Mouse (Mus musculus) bone marrow macrophage, adult 2 months (primary cell): ENCODE data around the gene Elac2. TPM values are rescaled to one million over a fixed set of nuclear protein-coding genes. Genes with fewer than 3 reads are reported as not detected.

ENCODE experiments used
- H3K27ac ChIP-seq: 2 replicates; pipeline ENCODE4 v1.5.1; 2012; ENCODE audit warnings: low read depth, low read length; ENCODE audit not compliant: insufficient read depth
- H3K4me1 ChIP-seq: 2 replicates; pipeline ENCODE4 v1.6.1; 2012; ENCODE audit warnings: low read length; ENCODE audit not compliant: control insufficient read depth, insufficient read depth
- H3K4me3 ChIP-seq: 2 replicates; pipeline ENCODE4 v1.5.1; 2012; ENCODE audit warnings: mild to moderate bottlenecking, low read length, moderate library complexity; ENCODE audit not compliant: insufficient read depth
- CTCF ChIP-seq: IDR thresholded peaks from 2 replicates; pipeline ENCODE4 v1.5.1; 2012; ENCODE audit warnings: low read depth, mild to moderate bottlenecking, low read length, moderate library complexity
- POLR2A ChIP-seq: IDR thresholded peaks from 2 replicates; pipeline ENCODE4 v1.6.1; 2012; ENCODE audit warnings: mild to moderate bottlenecking, low read depth, low read length, borderline replicate concordance
- polyA plus RNA-seq: library from polyadenylated mRNA; stranded (reverse); fragments of >200 nt; gene quantifications from 2 replicates; pipeline ENCODE4 v1.2.4, GENCODE M21; 2012; ENCODE audit not compliant: missing spikeins, insufficient read depth, insufficient read length

The Elac2 gene
- 9.1 and 9.4 TPM in 2 replicates for polyA plus RNA-seq

- TF ChIP-seq POLR2A = no peak
- Histone ChIP-seq H3K4me1 (peaks cover 11% of the 10 kb centered on the region), H3K4me3 (peak within 1 kb of the TSS; percentile 80), H3K27ac (no peak within 1 kb of the TSS)
Observed at GRCm38 (mm10) chr11:64978720-64979488, at the start of gene Elac2. Elac2 (plus strand) TSS chr11:64979038.

GRCm38 (mm10) chr11:64929130-64929529 lies 49.7 kb upstream of the Elac2 start:
- TF ChIP-seq POLR2A (no peak), CTCF (no peak)
- Histone ChIP-seq H3K4me1 (no peaks in the 10 kb centered on the region), H3K27ac (no peak overlapping the region), H3K4me3 (no peak overlapping the region)

GRCm38 (mm10) chr11:64931060-64931770 lies 47.6 kb upstream of the Elac2 start:
- no peak overlapping the region for H3K4me3 ChIP-seq
- no peaks in the 10 kb centered on the region for H3K4me1 ChIP-seq
- no peak overlapping the region for H3K27ac ChIP-seq
- TF ChIP-seq POLR2A (no peak), CTCF (no peak)

- H3K4me3 ChIP-seq = no peak overlapping the region
- no peak overlapping the region for H3K27ac ChIP-seq
- no peak for TF ChIP-seq CTCF
- no peak for TF ChIP-seq POLR2A
- no peaks in the 10 kb centered on the region for H3K4me1 ChIP-seq
Observed at GRCm38 (mm10) chr11:64937226-64937625, 41.6 kb upstream of the Elac2 start.

- H3K4me3 ChIP-seq = no peak overlapping the region
- no peak overlapping the region for H3K27ac ChIP-seq
- no peaks in the 10 kb centered on the region for H3K4me1 ChIP-seq
- TF ChIP-seq CTCF (no peak), POLR2A (no peak)
Observed at GRCm38 (mm10) chr11:64941193-64941592, 37.6 kb upstream of the Elac2 start.

- TF ChIP-seq POLR2A (no peak), CTCF (no peak)
- Histone ChIP-seq H3K4me1 (no peaks in the 10 kb centered on the region), H3K4me3 (no peak overlapping the region), H3K27ac (no peak overlapping the region)
Observed at GRCm38 (mm10) chr11:64949782-64950181, 29.1 kb upstream of the Elac2 start.

GRCm38 (mm10) chr11:64956962-64957729 lies 21.7 kb upstream of the Elac2 start:
- Histone ChIP-seq H3K4me1 (no peaks in the 10 kb centered on the region), H3K4me3 (no peak overlapping the region), H3K27ac (no peak overlapping the region)
- TF ChIP-seq CTCF = no peak
- no peak for TF ChIP-seq POLR2A

GRCm38 (mm10) chr11:64962629-64963028 lies 16.2 kb upstream of the Elac2 start:
- Histone ChIP-seq H3K27ac (no peak overlapping the region), H3K4me3 (no peak overlapping the region), H3K4me1 (no peaks in the 10 kb centered on the region)
- TF ChIP-seq POLR2A = no peak
- no peak for TF ChIP-seq CTCF

GRCm38 (mm10) chr11:64968507-64968906 lies 10.3 kb upstream of the Elac2 start:
- Histone ChIP-seq H3K27ac (no peak overlapping the region), H3K4me3 (no peak overlapping the region), H3K4me1 (no peaks in the 10 kb centered on the region)
- TF ChIP-seq CTCF (0 out of 2 replicates have a peak, but pooled peaks have one; percentile 28), POLR2A (no peak)
